Mouse (Mus musculus): ENCODE data around the gene Baiap2l1.
"Not testable (repeated sequence)": the region's sequence is repeated elsewhere in the genome, so short reads cannot be mapped to it uniquely, and the experiment has no call there.

The Baiap2l1 gene

GRCm38 (mm10) chr5:144351185-144351584, 6.7 kb downstream of the Baiap2l1 start:
- DNase-seq (ENCODE audit: low read depth) = no peak

GRCm38 (mm10) chr5:144344592-144344991, 13.3 kb downstream of the Baiap2l1 start:
- DNase-seq (ENCODE audit: low read depth) = peak; percentile 20

GRCm38 (mm10) chr5:144341085-144341484, 16.8 kb downstream of the Baiap2l1 start:
- no peak for DNase-seq (ENCODE audit: low read depth)

- no peak for DNase-seq (ENCODE audit: low read depth)
Measured at GRCm38 (mm10) chr5:144338787-144339186, 19.1 kb downstream of the Baiap2l1 start.

GRCm38 (mm10) chr5:144335357-144335756, 22.6 kb downstream of the Baiap2l1 start:
- not testable (repeated sequence) for DNase-seq (ENCODE audit: low read depth)

GRCm38 (mm10) chr5:144334010-144334409, 23.9 kb downstream of the Baiap2l1 start:
- no peak for DNase-seq (ENCODE audit: low read depth)

- no peak for DNase-seq (ENCODE audit: low read depth)
Measured at GRCm38 (mm10) chr5:144322717-144323116, 35.2 kb downstream of the Baiap2l1 start.

- no peak for DNase-seq (ENCODE audit: low read depth)
Measured at GRCm38 (mm10) chr5:144321681-144322080, 36.2 kb downstream of the Baiap2l1 start.

- no peak for DNase-seq (ENCODE audit: low read depth)
Measured at GRCm38 (mm10) chr5:144318286-144318685, 39.6 kb downstream of the Baiap2l1 start.

- DNase-seq (ENCODE audit: low read depth) = no peak
Measured at GRCm38 (mm10) chr5:144317426-144317825, 40.5 kb downstream of the Baiap2l1 start.

- DNase-seq (ENCODE audit: low read depth) = no peak
Measured at GRCm38 (mm10) chr5:144316442-144316841, 41.5 kb downstream of the Baiap2l1 start.

GRCm38 (mm10) chr5:144314731-144315494, 43.0 kb downstream of the Baiap2l1 start:
- no peak for DNase-seq (ENCODE audit: low read depth)

- no peak for DNase-seq (ENCODE audit: low read depth)
Measured at GRCm38 (mm10) chr5:144313335-144313734, 44.6 kb downstream of the Baiap2l1 start.

- no peak for DNase-seq (ENCODE audit: low read depth)
Measured at GRCm38 (mm10) chr5:144312183-144312582, 45.7 kb downstream of the Baiap2l1 start.

GRCm38 (mm10) chr5:144308929-144309328, 49.0 kb downstream of the Baiap2l1 start:
- DNase-seq (ENCODE audit: low read depth) = no peak

GRCm38 (mm10) chr5:144303071-144303470, 54.8 kb downstream of the Baiap2l1 start:
- DNase-seq (ENCODE audit: low read depth) = no peak

- DNase-seq (ENCODE audit: low read depth) = no peak
Measured at GRCm38 (mm10) chr5:144296090-144296604, 61.8 kb downstream of the Baiap2l1 start.

GRCm38 (mm10) chr5:144295357-144295756, 62.6 kb downstream of the Baiap2l1 start:
- DNase-seq (ENCODE audit: low read depth) = no peak

GRCm38 (mm10) chr5:144294908-144295307, 63.0 kb downstream of the Baiap2l1 start:
- DNase-seq (ENCODE audit: low read depth) = peak; percentile 59

GRCm38 (mm10) chr5:144289769-144290440, 68.0 kb downstream of the Baiap2l1 start:
- DNase-seq (ENCODE audit: low read depth) = no peak

GRCm38 (mm10) chr5:144288391-144288790, 69.5 kb downstream of the Baiap2l1 start:
- DNase-seq (ENCODE audit: low read depth) = no peak

GRCm38 (mm10) chr5:144287267-144287820, 70.6 kb downstream of the Baiap2l1 start:
- DNase-seq (ENCODE audit: low read depth) = no peak
